Mouse (Mus musculus) embryonic facial prominence, embryonic 11.5 days (tissue): ENCODE data around the gene Tle6. TPM values are rescaled to one million over a fixed set of nuclear protein-coding genes. Genes with fewer than 3 reads are reported as not detected.

Experiments
- ATAC-seq: fragments of 200-750 bp; cut with Nextera tagmentation; replicated peaks from 2 replicates; pipeline ENCODE4 v1.8.0; 2017; ENCODE audit warnings: low read depth; ENCODE audit not compliant: insufficient number of reproducible peaks, low FRiP score, low TSS enrichment
- DNase-seq: peaks from one replicate; pipeline ENCODE4 v3.0.0-alpha.2; 2015; ENCODE audit warnings: low spot score
- H3K27ac ChIP-seq: fragments of 300-500 bp; sonication (generic); replicated peaks from 2 replicates; pipeline ENCODE4 v1.5.1; 2014; ENCODE audit warnings: mild to moderate bottlenecking, low read depth, low read length, control low read depth
- H3K27me3 ChIP-seq: fragments of 300-500 bp; sonication (generic); 2 replicates; pipeline ENCODE4 v1.6.1; 2014; ENCODE audit warnings: mild to moderate bottlenecking, low read length, moderate library complexity, mixed read lengths; ENCODE audit not compliant: control insufficient read depth, insufficient read depth
- H3K36me3 ChIP-seq: fragments of 300-500 bp; sonication (generic); replicated peaks from 2 replicates; pipeline ENCODE4 v1.6.1; 2014; ENCODE audit warnings: low read depth, mild to moderate bottlenecking, low read length, moderate library complexity, mixed read lengths; ENCODE audit not compliant: control insufficient read depth, insufficient read depth
- H3K4me1 ChIP-seq: fragments of 300-500 bp; sonication (generic); 2 replicates; pipeline ENCODE4 v1.6.1; 2014; ENCODE audit warnings: low read length, mixed read lengths; ENCODE audit not compliant: control insufficient read depth, insufficient read depth
- H3K4me2 ChIP-seq: fragments of 300-500 bp; sonication (generic); 2 replicates; pipeline ENCODE4 v1.6.1; 2014; ENCODE audit warnings: low read depth, mild to moderate bottlenecking, control low read depth, low read length, moderate library complexity
- H3K4me3 ChIP-seq: fragments of 300-500 bp; sonication (generic); 2 replicates; pipeline ENCODE4 v1.5.1; 2014; ENCODE audit warnings: low read depth, low read length, control low read depth
- H3K9ac ChIP-seq: fragments of 300-500 bp; sonication (generic); replicated peaks from 2 replicates; pipeline ENCODE4 v1.6.1; 2014; ENCODE audit warnings: mild to moderate bottlenecking, control low read depth, low read length
- H3K9me3 ChIP-seq: fragments of 300-500 bp; sonication (generic); replicated peaks from 2 replicates; pipeline ENCODE4 v1.6.1; 2016; ENCODE audit warnings: mild to moderate bottlenecking, low read length, inconsistent platforms, mixed read lengths; ENCODE audit not compliant: control insufficient read depth
- WGBS: fragments of 180-500 bp; shearing (Covaris S2); extraction: QIAGEN DNeasy Blood & Tissue Kit; methylation state at CpG from one replicate; pipeline ENCODE4 v1.1.7; 2014; 5-methylcytosine and 5-hydroxymethylcytosine counted together
- polyA plus RNA-seq: library from polyadenylated mRNA; unstranded; fragments of >200 nt; fragmentation: Nextera tagmentation; extraction: Ambion mirVana; gene quantifications from 2 replicates; pipeline ENCODE4 v1.2.1, GENCODE M21; 2014

Tle6 gene
- polyA plus RNA-seq, 1 experiment from 2014 or later: 7.1 TPM

DNA sequence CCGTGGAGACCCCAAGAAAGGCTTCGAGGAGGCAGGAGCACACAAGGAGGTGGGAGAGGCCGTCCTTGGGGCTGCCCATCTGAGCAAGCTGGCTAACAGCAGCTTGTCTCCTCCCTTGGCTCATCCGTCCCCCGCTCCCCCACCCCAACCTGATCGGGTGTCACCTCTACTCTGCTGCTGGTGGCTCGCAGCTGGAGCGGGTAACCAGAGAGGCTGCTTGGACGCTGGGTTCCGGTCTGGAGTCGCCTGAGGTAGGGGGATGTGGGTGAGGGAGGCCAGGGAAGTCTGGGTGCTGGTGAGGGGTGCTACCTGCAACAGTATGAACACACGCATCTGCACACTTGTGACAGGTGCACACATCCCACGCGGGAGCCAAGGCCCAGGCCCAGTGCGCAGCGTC, 27.5 kb upstream of the Tle6 start, which contains the start of gene Ankrd24:
TSS of gene Ankrd24 (plus strand) at position 151 of the 400 bp plus-strand sequence.
- Histone ChIP-seq H3K4me1 (peaks cover 3% of the 10 kb centered on the region), H3K27me3 (no peaks in the 10 kb centered on the region), H3K4me2 (peak within 1 kb of the TSS; percentile 74), H3K36me3 (peaks cover 2% of the 10 kb centered on the region), H3K4me3 (peak within 1 kb of the TSS; percentile 79), H3K27ac (peak within 1 kb of the TSS; percentile 79), H3K9me3 (no peaks in the 10 kb centered on the region), H3K9ac (peak within 1 kb of the TSS; percentile 85)
- WGBS: 80% methylated on average over 16 of the region's 16 CpGs
- ATAC-seq (no peak), DNase-seq (no peak)

DNA sequence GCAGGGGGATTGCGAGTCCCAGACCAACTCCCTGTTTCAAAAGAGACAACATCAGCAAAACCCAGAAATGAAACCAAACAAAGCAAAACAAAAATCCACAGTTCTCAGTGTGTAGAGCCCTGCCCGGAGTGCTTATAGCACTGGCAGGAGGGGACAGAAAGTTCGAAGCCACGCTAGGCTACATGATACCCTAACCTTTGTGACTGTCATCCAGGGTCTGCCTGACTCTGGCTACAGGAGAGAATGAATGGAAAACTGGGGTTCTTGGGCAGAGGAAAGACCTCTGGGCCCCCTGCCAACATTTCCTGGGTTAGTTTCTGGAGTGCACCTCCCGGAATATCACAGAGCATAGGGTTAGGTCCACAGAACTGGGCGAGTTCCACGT, 27.0 kb upstream of the Tle6 start:
- Histone ChIP-seq H3K27ac (peak overlapping the region; percentile 79), H3K27me3 (no peaks in the 10 kb centered on the region), H3K4me3 (peak overlapping the region; percentile 79), H3K36me3 (peaks cover 2% of the 10 kb centered on the region), H3K4me1 (peaks cover 3% of the 10 kb centered on the region), H3K4me2 (peak overlapping the region; percentile 74), H3K9ac (peak overlapping the region; percentile 85), H3K9me3 (no peaks in the 10 kb centered on the region)
- DNase-seq: no peak
- WGBS: 70% methylated on average over 7 of the region's 7 CpGs
- no peak for ATAC-seq

DNA sequence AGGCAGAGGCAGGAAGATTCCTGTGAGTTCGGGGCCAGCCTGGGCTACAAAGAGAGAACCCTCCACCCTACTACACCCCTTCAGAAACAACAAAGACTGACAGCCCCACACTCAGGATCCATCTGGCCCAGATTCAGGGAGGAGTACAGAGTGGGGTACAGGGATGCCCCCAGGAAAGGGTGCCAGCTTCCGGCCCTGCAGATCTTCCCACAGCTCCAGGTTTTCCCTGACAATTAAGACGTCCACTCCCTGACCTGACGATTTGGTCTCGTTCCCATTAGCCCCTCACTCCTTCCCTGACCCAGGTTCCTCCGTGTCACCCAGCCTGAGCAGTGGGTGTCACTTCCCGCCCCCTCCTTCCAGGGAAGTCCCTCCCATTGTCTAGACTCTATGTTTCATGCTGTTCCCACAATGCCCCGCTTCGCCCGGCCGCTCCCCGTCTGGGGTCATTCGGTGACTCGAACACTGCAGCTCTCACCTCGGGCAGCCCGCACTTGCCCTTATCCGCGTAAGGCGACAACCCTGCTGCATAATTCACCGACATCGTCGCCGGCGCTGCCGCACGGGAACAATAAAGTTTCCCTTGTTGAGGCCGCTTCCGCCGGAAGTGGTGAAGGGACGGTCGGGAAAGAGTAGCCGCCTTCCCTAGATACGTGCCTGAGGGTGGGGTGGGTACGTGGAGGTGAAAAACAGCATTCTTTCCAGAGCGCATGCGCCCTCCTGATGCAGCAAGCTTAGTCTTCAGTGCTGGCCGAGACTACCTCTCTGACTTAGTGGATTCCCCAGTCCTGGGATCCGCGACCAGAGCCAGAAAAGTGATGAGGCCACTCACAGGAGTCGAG, 26.3 kb upstream of the Tle6 start, which contains the start of gene Sirt6:
TSS of gene Sirt6 (minus strand) at position 804 of the 842 bp plus-strand sequence.
- Histone ChIP-seq H3K9ac (peak within 1 kb of the TSS; percentile 85), H3K4me2 (peak within 1 kb of the TSS; percentile 74), H3K36me3 (peaks cover 2% of the 10 kb centered on the region), H3K4me1 (peaks cover 3% of the 10 kb centered on the region), H3K4me3 (peak within 1 kb of the TSS; percentile 79), H3K27me3 (no peaks in the 10 kb centered on the region), H3K9me3 (no peaks in the 10 kb centered on the region), H3K27ac (peak within 1 kb of the TSS; percentile 79)
- DNase-seq: peak; percentile 96
- ATAC-seq: peak; percentile 78
- 6% methylated on average over 40 of the region's 40 CpGs for WGBS

DNA sequence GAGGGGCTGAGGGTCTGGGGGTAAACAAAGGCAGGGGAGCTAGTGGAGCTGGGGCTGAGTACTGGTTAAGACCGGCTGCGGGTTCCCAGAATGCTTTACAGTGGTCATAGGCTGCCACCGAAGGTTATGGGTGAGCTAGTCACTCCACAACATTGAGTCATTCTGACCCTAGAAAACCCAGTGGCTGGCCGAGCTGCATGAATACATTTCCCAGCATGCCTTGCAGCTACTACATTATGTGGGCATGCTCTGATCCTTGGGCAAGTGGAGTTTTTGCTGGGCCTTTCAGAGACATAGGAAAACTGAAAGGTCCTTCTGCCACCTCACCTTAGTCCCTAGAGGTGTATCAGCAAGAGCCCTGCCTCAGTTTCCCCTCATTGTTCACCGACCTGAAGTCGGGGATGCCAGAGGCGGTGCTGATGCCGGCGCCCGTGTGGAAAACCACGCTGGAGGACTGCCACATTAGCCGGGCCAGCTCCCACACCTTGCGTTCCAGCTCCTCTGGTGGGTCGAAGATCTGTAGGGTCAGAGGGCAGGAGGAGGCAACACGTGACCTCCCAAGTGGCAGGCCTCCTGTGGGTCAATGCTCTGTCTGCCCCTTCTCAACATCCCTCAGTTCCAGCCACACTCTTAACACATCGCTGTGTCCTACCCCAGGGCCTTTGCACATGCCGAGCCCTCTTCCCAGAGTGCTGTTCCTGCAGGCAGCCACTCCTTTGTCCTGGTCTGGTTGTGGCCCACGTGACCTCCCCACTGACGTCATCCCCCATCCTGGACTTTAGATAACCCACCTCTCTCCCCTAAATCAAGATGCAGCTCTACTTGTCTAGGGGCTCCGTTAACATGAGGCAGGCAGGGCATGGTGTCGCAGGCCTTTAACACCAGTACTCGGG, 25.5 kb upstream of the Tle6 start:
- no peak overlapping the region for H3K27ac ChIP-seq
- 0 out of 2 replicates have a peak, but pooled peaks have one; percentile 1 for ATAC-seq
- H3K36me3 ChIP-seq: peaks cover 4% of the 10 kb centered on the region

DNA sequence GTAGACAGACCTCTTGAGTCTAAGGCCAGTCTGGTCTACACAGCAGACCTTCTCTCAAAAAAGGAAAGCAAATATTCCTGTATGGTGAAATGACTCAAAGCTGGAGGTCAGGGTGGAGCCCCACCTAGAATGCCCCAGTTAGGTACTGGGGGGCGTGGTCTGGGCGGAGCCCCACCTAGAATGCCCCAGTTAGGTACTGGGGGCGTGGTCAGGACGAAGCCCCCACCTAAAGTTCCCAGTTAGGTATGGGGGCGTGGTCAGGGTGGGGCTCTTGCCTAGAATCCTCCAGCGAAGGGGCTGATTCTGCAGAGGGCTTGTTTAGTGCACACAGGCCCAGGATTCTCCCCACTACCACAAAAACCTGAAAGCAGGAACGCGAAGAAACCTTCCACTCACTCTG, 22.6 kb upstream of the Tle6 start:
- ATAC-seq: no peak
- no peak overlapping the region for H3K4me3 ChIP-seq
- no peak for DNase-seq
- peaks cover 3% of the 10 kb centered on the region for H3K4me1 ChIP-seq
- H3K36me3 ChIP-seq: peaks cover 6% of the 10 kb centered on the region
- WGBS: 62% methylated on average over 8 of the region's 8 CpGs
- no peaks in the 10 kb centered on the region for H3K9me3 ChIP-seq
- no peak overlapping the region for H3K27ac ChIP-seq
- no peaks in the 10 kb centered on the region for H3K27me3 ChIP-seq
- H3K9ac ChIP-seq: no peak overlapping the region
- no peak overlapping the region for H3K4me2 ChIP-seq

More for the DNA sequence above, 25.5 kb upstream of the Tle6 start:
- 91% methylated on average over 22 of the region's 22 CpGs for WGBS
- peak overlapping the region; percentile 79 for H3K4me3 ChIP-seq
- peak overlapping the region; percentile 74 for H3K4me2 ChIP-seq
- peak overlapping the region; percentile 85 for H3K9ac ChIP-seq
- H3K27me3 ChIP-seq: no peaks in the 10 kb centered on the region
- peaks cover 3% of the 10 kb centered on the region for H3K4me1 ChIP-seq
- H3K9me3 ChIP-seq: no peaks in the 10 kb centered on the region
- no peak for DNase-seq

DNA sequence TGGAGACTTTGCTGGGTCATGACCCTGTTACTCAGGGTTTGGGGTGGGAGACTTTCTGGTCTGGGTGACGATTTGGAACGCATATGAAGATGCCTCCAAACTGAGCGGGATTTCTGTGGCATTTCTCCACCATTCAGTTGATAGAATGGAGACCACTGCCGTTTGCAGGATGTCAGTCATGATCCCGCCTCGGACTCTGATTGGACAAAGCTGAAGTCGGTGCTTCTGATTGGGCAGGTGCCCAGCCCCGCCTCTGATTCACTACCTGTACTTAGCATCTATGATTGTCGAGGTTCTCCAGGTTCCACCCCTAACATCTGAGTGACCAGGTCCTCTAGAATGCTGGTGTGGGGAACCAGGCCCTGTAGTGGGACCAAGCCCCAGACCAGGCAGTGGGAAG, 19.9 kb upstream of the Tle6 start:
- Histone ChIP-seq H3K4me3 (no peak overlapping the region), H3K27me3 (no peaks in the 10 kb centered on the region), H3K4me2 (no peak overlapping the region), H3K9ac (no peak overlapping the region), H3K9me3 (no peaks in the 10 kb centered on the region), H3K36me3 (peaks cover 6% of the 10 kb centered on the region), H3K4me1 (no peaks in the 10 kb centered on the region), H3K27ac (no peak overlapping the region)
- 62% methylated on average over 9 of the region's 9 CpGs for WGBS
- DNase-seq (no peak), ATAC-seq (no peak)

DNA sequence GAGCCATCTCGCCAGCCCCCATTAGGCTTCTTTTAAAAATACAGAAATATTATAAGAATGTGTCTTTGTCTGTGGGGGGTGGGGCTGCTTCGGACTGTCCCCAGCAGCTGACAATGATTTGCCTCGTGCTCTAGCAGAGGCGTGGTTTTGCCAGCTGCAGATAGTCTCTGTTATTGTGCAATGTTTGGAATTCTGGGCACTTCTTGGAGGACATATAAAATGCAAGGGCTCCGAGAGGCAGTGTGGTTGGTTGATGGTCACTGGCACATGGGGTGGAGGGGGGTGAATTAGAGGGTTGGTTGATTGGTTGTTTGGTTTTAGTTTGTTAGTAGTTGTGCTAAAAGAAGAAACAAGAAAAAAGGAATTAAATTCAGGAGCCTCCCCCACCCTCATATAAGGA, 19.1 kb upstream of the Tle6 start:
- no peaks in the 10 kb centered on the region for H3K27me3 ChIP-seq
- WGBS: 79% methylated on average over 5 of the region's 5 CpGs
- H3K36me3 ChIP-seq: peaks cover 6% of the 10 kb centered on the region
- H3K4me2 ChIP-seq: no peak overlapping the region
- no peak overlapping the region for H3K4me3 ChIP-seq
- ATAC-seq (no peak), DNase-seq (no peak)
- no peak overlapping the region for H3K27ac ChIP-seq
- H3K9me3 ChIP-seq: no peaks in the 10 kb centered on the region
- H3K9ac ChIP-seq: no peak overlapping the region
- H3K4me1 ChIP-seq: no peaks in the 10 kb centered on the region
